In the genomic region with DNA sequence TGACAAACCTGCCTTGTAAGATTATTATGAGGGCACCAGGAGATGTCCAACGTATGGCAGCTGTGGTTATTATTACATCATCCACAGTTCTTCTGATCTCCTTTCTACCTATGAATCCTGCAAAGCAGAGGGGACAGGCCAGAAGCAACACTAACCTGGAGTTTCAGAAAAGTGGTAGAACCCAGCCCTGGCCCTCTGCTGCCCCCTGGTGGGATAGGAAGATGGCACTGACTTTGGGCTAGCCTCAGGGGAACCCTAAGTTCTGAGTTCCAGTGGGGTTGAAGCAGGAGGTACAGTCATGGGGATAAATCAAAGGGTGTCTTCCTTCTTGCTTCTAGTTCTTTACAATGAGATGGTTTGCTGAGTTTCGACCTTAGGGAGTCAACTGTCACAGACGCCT, we compare ENCODE assay signal across 8 mouse cellular contexts. TPM values are rescaled to one million over a fixed set of nuclear protein-coding genes. Genes with fewer than 3 reads are reported as not detected.
DNase-seq lines count a peak whose midpoint lies in the region; ATAC-seq and TF ChIP-seq lines count a peak whose summit lies in the region.

No protein-coding gene starts in this region.

- H3K27ac ChIP-seq in bone marrow, adult 2 months (ENCODE audit: control insufficient read depth, insufficient read depth, low read depth, low read length, poor library complexity) = no peak overlapping the region

- TF ChIP-seq POLR2A in bone marrow, adult 2 months (IDR thresholded peaks at IDR 0.05; ENCODE audit: borderline replicate concordance, control insufficient read depth, low read depth, low read length) = no peak

- H3K79me3 ChIP-seq in C2C12 (ENCODE audit: low read depth) = no peaks in the 10 kb centered on the region

- no peaks in the 10 kb centered on the region for H3K36me3 ChIP-seq in C2C12 (ENCODE audit: control insufficient read depth, insufficient read depth)

- peak; percentile 78 for ATAC-seq in erythroblast, adult 5-6 weeks (replicated peaks; ENCODE audit: low FRiP score, poor library complexity, severe bottlenecking)

- no peaks in the 10 kb centered on the region for H3K4me1 ChIP-seq in bone marrow, adult 2 months (ENCODE audit: control insufficient read depth, insufficient read depth, low read length)

- H3ac ChIP-seq in C2C12 (ENCODE audit: control insufficient read depth, insufficient read length, low read depth) = no peak overlapping the region

- no peak overlapping the region for H3K4me3 ChIP-seq in C2C12 (ENCODE audit: insufficient read depth, poor library complexity, severe bottlenecking)
- no peak overlapping the region for H3K4me3 ChIP-seq in bone marrow, adult 2 months (replicated peaks; ENCODE audit: control insufficient read depth, low read depth, low read length)

- H3K27me3 ChIP-seq in C2C12 (ENCODE audit: control insufficient read depth, insufficient read depth, insufficient read length) = peaks cover 28% of the 10 kb centered on the region

- TF ChIP-seq CTCF in C2C12 (IDR thresholded peaks at IDR 0.05; ENCODE audit: control insufficient read depth, insufficient read depth, insufficient read length) = peak; percentile 74
- TF ChIP-seq CTCF in bone marrow, adult 2 months (IDR thresholded peaks at IDR 0.05; ENCODE audit: control insufficient read depth, insufficient read depth, low read length) = peak; percentile 99

- no peaks in the 10 kb centered on the region for H3K79me2 ChIP-seq in C2C12 (ENCODE audit: control insufficient read depth, insufficient read depth)

- 45% methylated on average over 3 of the region's 3 CpGs for WGBS in bone marrow, adult 2 months

- peak; percentile 59 for DNase-seq in gastrocnemius, adult 18-20 months (ENCODE audit: low spot score)
- DNase-seq in gastrocnemius, postnatal 25 days = no peak
- peak; percentile 85 to 86 for DNase-seq in kidney, postnatal 4 days
- peak; percentile 86 for DNase-seq in lung, postnatal 14 days
- DNase-seq in spleen, postnatal 10 days (ENCODE audit: low spot score in 2 of 2) = peak; percentile 91 to 94

TF ChIP-seq in C2C12, 6 proteins besides CTCF, POLR2A, EP300 and RAD21:
- TF ChIP-seq MYOG (IDR thresholded peaks at IDR 0.05; ENCODE audit: control insufficient read depth, extremely low read depth, insufficient read length) (no peak), CEBPB (IDR thresholded peaks at IDR 0.05; ENCODE audit: low read depth) (no peak), FOSL1 (IDR thresholded peaks at IDR 0.05; ENCODE audit: insufficient read depth, low read length, poor library complexity, severe bottlenecking) (no peak)

RNA-seq across cellular contexts. Expression of gene Tspoap1, which starts 10.6 kb away (rescaled TPM):
- total RNA-seq in gastrocnemius, adult 18-20 months (2021) = not detected
- under 1 TPM in 1 of 2 experiments, not detected in 1; 0.08 TPM for total RNA-seq in gastrocnemius, postnatal 25 days (2021)
- not detected for polyA plus RNA-seq in C2C12 (2012; fragmentation: generic; extraction: Trizol)
- 18.0 and 50.9 TPM in 2 replicates for polyA plus RNA-seq in bone marrow, adult 2 months (2011; ENCODE audit: insufficient read depth, insufficient read length, low replicate concordance, missing spikeins)
- total RNA-seq in erythroblast, adult 5-6 weeks (2015; ENCODE audit: low replicate concordance) = 4.2 and 5.4 TPM in 2 replicates
- 5.4 and 16.6 TPM in 2 replicates for total RNA-seq in erythroblast, adult 5-6 weeks (2017; ENCODE audit: low replicate concordance)

RNA-seq across cellular contexts. Expression of gene Mpo, which starts 22.4 kb away (rescaled TPM):
- not detected for total RNA-seq in gastrocnemius, adult 18-20 months (2021)
- total RNA-seq in gastrocnemius, postnatal 25 days (2021) = not detected
- not detected for polyA plus RNA-seq in C2C12 (2012; fragmentation: generic; extraction: Trizol)
- polyA plus RNA-seq in bone marrow, adult 2 months (2011; ENCODE audit: insufficient read depth, insufficient read length, low replicate concordance, missing spikeins) = 330 and 630 TPM in 2 replicates
- total RNA-seq in erythroblast, adult 5-6 weeks (2015; ENCODE audit: low replicate concordance) = 1,764 and 1,778 TPM in 2 replicates
- total RNA-seq in erythroblast, adult 5-6 weeks (2017; ENCODE audit: low replicate concordance) = 605 and 1,001 TPM in 2 replicates

RNA-seq across cellular contexts. Expression of gene Supt4a, which starts 33.6 kb away (rescaled TPM):
- 10 to 100 TPM; 33.5 to 36.3 TPM for total RNA-seq in gastrocnemius, adult 18-20 months (2021)
- total RNA-seq in gastrocnemius, postnatal 25 days (2021) = 10 to 100 TPM; 31.6 to 31.7 TPM
- 214 TPM for polyA plus RNA-seq in C2C12 (2012; fragmentation: generic; extraction: Trizol)
- 38.9 and 127 TPM in 2 replicates for polyA plus RNA-seq in bone marrow, adult 2 months (2011; ENCODE audit: insufficient read depth, insufficient read length, low replicate concordance, missing spikeins)
- total RNA-seq in erythroblast, adult 5-6 weeks (2015; ENCODE audit: low replicate concordance) = 133 and 166 TPM in 2 replicates
- 103 and 121 TPM in 2 replicates for total RNA-seq in erythroblast, adult 5-6 weeks (2017; ENCODE audit: low replicate concordance)

RNA-seq across cellular contexts. Expression of gene Lpo, which starts 57.1 kb away (rescaled TPM):
- total RNA-seq in gastrocnemius, adult 18-20 months (2021) = not detected
- total RNA-seq in gastrocnemius, postnatal 25 days (2021) = not detected
- not detected for polyA plus RNA-seq in C2C12 (2012; fragmentation: generic; extraction: Trizol)
- not detected in 2 replicates for polyA plus RNA-seq in bone marrow, adult 2 months (2011; ENCODE audit: insufficient read depth, insufficient read length, low replicate concordance, missing spikeins)
- total RNA-seq in erythroblast, adult 5-6 weeks (2015; ENCODE audit: low replicate concordance) = not detected in 2 replicates
- not detected in 2 replicates for total RNA-seq in erythroblast, adult 5-6 weeks (2017; ENCODE audit: low replicate concordance)

Comparison
In these comparisons a context has a peak if more than half of its experiments do, and no peak if none do; other contexts are left out.
1. RNA of gene Tspoap1, which starts 10.6 kb away (total RNA-seq): 4.2 to 16.6 TPM in erythroblast, adult 5-6 weeks; not detected in gastrocnemius, adult 18-20 months and 0.08 TPM in gastrocnemius, postnatal 25 days; every median in the first group is over 4 times any median in the second.
2. RNA of gene Mpo, which starts 22.4 kb away (total RNA-seq): 605 to 1,778 TPM in erythroblast, adult 5-6 weeks; not detected in gastrocnemius, postnatal 25 days and not detected in gastrocnemius, adult 18-20 months; every median in the first group is over 100 times any median in the second.